Mouse (Mus musculus) heart, adult 2 months (tissue): ENCODE measurements at regions not wholly inside any gene's neighbourhood (a gene's known extent, or its start where the extent isn't known, plus 50 kb on each side); places are given as distances from the start of the nearest gene placed in this dataset.

Source experiments
- CTCF ChIP-seq: fragments of 200-600 bp; IDR thresholded peaks from 2 replicates; pipeline ENCODE4 v1.8.1; 2022; ENCODE audit warnings: antibody characterized with exemption, mild to moderate bottlenecking, moderate library complexity
- POLR2A ChIP-seq: fragments of 200-500 bp; IDR thresholded peaks from 2 replicates; pipeline ENCODE4 v1.6.1; 2011; ENCODE audit warnings: mild to moderate bottlenecking, low read depth, low read length, control low read depth; ENCODE audit not compliant: insufficient read depth

- TF ChIP-seq CTCF (no peak), POLR2A (no peak)
These were observed 430.6 kb upstream of the Kcnab2 start for GRCm38 (mm10) chr4:152908235-152908634.
